Mouse (Mus musculus): Measurements from ENCODE around the gene Fbxl8.

DNA sequence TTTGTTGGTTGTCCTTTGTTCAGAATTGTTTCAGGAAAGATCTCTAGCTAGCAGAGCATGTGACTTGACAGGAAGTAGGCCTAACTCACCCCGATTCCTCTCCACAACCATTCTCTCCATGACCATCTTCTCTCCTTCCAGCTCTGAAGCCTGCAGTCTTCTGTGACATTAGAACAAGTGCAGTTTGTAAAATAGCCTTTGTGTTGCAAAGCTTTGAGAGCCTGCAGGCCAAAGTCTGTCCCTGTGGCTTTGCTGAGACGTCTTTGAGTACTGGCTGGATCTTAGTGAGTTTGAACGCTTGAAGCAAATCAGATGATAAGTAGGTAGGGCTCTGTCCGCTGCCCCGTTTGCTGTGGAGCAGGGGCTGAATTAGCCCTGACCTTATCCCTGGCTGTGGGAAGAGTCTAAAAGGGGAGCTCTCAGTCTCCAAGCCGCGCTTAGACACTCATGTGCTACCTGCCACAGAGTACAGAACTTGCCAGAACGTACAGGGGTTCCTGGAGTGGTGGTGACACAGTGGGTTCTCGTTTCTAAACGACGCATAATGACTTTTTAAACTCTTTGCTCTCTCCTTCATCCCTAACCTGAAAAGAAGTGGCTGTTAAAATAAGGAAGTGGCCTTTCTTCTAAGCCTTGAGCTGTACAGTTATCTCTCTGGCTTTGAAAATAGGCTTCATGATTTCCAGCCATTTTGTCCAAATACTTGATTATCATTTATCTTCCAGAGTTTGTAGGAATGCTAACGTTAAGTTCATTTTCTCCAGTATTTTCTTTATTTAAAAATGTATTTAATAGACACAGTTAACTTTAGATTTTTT is 32.7 kb upstream of the Fbxl8 start:
- no peak for TF ChIP-seq CTCF (IDR thresholded peaks at IDR 0.05; ENCODE audit: low read depth)
- no peak for TF ChIP-seq EP300 (IDR thresholded peaks at IDR 0.05; ENCODE audit: low read depth)
